Mouse (Mus musculus) kidney, adult 2 months (tissue): ENCODE results near the gene Celsr1.

Source experiments
- CTCF ChIP-seq: fragments of 200-500 bp; conservative IDR thresholded peaks from 2 replicates; pipeline ENCODE4 v1.5.1; 2011; ENCODE audit warnings: low read depth, mild to moderate bottlenecking, control low read depth, low read length, moderate library complexity, mixed read lengths; ENCODE audit not compliant: insufficient read depth, insufficient read length
- POLR2A ChIP-seq: fragments of 200-500 bp; IDR thresholded peaks from one replicate; pipeline ENCODE4 v1.6.1; 2011; ENCODE audit warnings: low read depth, low read length, control low read depth

DNA sequence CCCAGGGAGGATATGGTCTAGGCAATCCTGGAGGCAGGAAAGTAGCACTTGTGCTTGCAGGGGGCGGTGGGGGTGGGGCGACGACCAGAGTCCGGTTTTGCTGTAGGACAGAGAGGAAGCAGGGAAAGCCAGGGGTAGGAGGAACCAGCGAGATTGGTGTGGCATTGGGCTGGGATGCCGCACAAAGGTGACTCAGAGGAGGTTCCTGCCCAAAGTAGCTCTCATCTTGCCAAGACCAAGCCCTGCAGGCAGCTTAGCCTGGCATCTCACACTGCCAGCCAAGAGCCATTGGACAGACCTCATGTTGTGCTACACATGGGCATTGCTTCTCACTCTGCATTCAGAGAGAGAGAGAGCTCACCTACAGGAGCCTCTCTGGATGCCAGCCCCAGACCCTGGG, 23.8 kb upstream of the Celsr1 start, which contains the start of gene Gramd4:
- no peak for TF ChIP-seq CTCF
- no peak for TF ChIP-seq POLR2A
